Mouse (Mus musculus) lung, postnatal 0 days (tissue): ENCODE results near the gene Adgrl3.
A peak's percentile ranks its signal among the peaks of the same experiment; 100 is the strongest.

ENCODE experiments used
- CTCF ChIP-seq: IDR thresholded peaks from 2 replicates; pipeline ENCODE4 v1.5.1; 2016; ENCODE audit warnings: antibody characterized with exemption, mild to moderate bottlenecking
- EP300 ChIP-seq: IDR thresholded peaks from 2 replicates; pipeline ENCODE4 v1.6.1; 2016; ENCODE audit warnings: antibody characterized with exemption, mild to moderate bottlenecking, control low read depth

GRCm38 (mm10) chr5:81279246-81279645, 259.3 kb downstream of the Adgrl3 start:
- TF ChIP-seq CTCF, result no peak
- peak; percentile 94 for TF ChIP-seq EP300
